Mouse (Mus musculus): Measurements from ENCODE around the gene Abca9.
A peak's percentile ranks its signal among the peaks of the same experiment; 100 is the strongest.

Gene Abca9

GRCm38 (mm10) chr11:110167459-110168251 is at the start of gene Abca9:
Abca9 (minus strand) TSS chr11:110168196.
- DNase-seq, result peak; percentile 26

GRCm38 (mm10) chr11:110217118-110217517 is 49.1 kb upstream of the Abca9 start:
- no peak for DNase-seq

DNA sequence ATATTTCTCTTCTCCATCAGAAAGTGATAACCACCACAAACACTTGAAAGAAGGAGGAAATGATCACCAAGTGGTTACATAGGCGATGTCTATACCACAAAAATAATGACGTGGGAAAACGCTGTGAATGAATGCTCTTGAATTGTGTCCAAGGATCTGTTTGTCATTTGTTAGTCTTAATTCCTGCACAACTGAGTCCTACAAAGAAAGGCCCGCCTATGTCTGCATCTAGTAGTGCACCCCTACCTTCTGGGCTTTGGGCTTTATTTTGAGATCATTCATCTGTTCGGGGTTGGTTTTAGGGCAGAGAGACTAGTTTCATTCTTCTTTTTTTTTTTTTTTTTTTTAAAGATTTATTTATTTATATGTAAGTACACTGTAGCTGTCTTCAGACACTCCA is 35.9 kb upstream of the Abca9 start:
- no peak for DNase-seq

- no peak for DNase-seq
Observed at GRCm38 (mm10) chr11:110198882-110199281, 30.9 kb upstream of the Abca9 start.

DNA sequence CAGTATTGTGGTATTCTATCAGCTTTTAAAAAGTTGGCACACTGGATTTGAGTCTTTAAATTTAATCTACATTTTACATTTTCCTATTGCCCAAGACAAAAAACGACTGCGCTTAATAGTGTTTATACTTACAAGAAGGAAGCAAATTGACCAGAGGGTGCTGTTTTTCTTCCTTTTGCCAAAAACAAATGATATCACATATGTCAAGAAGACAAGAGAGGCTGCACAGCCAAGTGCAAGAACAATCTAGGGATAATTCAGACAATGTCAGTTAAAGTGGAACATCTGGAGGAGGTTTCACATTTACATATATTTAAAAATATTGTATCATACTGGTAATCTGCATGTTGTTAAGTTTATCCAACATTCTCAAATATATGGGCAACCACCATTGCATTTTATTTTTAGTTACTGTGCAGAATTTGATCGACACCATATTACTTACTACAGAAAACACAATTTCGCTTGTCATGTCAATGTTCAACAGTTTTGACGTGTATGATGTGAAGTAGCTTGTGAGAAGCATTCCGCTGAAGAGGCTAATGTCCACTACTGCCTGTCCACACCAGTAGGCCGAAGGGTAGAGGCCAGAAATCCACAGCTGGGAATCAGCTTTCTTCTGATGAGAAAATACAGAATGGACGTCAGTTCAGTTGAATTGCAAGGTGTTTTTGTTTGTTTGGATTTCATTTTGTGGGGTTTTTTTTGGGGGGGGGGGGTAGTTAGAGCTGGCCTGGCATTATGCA is 28.7 kb upstream of the Abca9 start:
- DNase-seq, result no peak

GRCm38 (mm10) chr11:110195310-110195709 is 27.3 kb upstream of the Abca9 start:
- no peak for DNase-seq

- no peak for DNase-seq
Observed at GRCm38 (mm10) chr11:110171212-110171611, 3.2 kb upstream of the Abca9 start.

DNA sequence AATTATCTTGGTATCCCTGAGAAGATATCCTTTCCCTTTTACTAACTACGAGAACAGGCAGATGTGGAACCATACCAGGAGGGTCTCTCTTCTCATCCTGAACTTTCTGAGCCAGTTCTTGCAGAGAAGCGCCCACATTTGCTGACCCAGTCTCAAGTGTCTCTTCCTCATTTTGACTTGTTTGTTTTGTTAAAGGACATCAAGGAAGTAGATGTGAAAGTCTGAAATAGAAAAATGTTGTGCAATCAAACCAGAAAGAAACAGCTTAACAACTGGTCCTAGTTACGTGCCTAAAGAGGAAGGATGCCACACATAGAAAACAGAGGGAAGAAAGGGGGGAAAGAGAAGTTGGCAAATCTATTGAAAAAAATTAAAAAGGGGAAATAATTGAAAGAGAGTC is 2.2 kb downstream of the Abca9 start:
- no peak for DNase-seq

- no peak for DNase-seq
Observed at GRCm38 (mm10) chr11:110165409-110165808, 2.6 kb downstream of the Abca9 start.

- DNase-seq, result no peak
Observed at GRCm38 (mm10) chr11:110157059-110157458, 10.9 kb downstream of the Abca9 start.

- no peak for DNase-seq
Observed at GRCm38 (mm10) chr11:110155985-110156384, 12.0 kb downstream of the Abca9 start.

DNA sequence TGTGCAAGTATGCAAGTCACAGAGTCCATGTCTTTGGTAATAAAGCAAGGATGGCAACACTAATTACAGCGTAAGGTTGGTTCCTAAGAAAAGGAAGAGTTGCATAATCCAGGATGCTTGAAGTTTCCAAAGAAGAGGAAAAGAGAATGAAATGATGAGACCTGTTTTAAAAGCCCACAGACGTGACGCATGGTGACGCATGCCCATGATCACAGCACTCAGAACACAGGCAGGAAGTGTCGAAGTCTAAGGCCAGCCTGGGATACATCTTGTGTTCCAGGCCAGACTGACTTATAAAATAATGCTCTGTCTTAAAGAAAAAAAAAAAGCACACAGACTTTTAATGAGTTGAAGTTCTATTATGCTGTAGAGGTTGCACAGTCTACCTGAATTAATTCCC is 20.4 kb downstream of the Abca9 start:
- no peak for DNase-seq

DNA sequence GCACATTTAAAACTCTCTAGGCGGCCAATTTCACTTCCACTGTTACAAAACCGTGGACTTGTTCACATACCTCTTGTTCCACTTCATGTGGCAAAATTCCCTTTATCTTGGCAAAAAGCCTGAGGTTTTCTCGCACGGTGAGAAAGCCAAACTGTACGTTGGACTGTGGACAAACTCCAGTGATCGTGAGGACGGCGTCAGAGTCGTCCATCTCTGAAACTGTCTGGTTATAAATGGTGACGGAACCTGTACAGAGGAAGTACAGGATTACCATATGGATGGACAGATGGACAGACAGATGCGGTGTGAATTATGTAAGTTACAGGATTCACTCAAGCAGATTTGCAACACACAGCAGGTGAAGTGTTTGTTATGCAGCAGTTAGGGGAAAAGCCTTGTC is 22.6 kb downstream of the Abca9 start:
- DNase-seq, result peak; percentile 35

DNA sequence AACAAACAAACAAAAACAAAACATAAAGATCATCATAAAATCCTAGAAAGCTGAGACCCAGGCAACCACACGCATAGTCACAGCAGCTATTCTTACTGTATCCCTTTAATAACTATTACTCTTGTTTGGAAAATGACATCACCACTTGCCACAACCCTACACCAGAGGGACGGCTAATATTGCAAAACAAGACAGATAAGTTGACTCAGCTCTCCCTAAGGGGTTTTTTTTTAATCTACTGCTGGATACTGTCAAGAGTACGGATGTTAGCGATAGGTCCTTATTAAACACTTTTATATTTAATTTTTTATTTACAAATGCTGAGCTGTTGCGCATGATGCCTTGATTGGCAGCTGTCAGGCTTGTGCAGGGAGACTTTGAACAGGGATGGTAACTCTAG is 37.2 kb downstream of the Abca9 start:
- no peak for DNase-seq

DNA sequence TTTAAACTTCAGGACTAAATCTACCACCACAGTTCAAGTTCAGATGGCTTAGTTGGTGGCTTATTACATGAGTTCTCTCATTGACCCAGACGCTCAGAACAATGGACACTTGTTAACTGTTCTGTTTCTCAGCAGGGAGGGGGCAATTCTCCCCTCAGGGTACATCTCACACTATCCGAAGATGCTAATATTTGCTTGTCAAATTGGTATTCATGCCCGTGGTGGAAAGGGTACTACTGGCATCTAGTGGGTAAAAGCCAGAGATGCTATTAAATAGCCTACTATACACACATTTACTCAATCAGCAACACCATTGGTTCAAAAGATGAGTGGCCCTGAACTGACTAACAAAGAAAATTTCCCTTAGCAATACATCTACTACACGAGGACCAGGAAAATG is 56.9 kb downstream of the Abca9 start:
- DNase-seq, result no peak

DNA sequence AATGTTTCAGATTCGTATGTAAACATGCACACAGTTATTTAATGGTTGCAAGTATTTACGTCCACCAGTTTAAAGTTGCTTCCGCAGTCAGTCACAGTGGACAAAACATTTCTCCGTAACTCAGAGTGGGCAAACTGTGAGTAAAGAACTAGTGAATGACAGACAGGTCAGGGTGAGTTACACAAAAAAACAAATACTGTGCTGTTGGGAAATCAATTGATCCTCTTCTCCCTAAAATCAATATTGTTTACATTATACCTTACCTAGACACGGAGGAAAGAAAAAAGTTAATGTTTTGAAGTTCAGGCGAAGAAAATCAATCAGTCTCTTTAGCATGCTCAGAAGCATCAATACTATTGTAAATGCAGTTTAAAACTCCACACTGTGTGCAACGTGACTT is 66.6 kb downstream of the Abca9 start:
- no peak for DNase-seq

DNA sequence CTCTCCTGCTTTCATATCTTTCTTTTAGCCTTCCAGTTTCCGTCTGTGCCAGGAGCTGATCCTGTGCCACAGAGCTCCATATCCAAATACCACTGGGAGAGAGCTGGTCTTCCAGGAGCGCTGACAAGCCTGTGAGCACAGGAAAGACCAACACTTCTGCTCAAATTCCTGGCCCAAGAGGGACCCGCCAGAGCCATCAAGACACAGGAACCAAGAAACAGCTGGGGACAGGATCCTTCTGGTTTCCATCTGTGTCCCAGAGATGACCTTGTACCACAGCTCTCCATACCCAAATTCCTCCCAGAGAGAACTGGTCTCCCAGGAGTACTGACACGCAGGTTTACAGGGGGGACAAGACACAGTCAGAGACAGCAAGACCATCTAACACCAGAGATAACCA is 69.1 kb downstream of the Abca9 start:
- no peak for DNase-seq

DNA sequence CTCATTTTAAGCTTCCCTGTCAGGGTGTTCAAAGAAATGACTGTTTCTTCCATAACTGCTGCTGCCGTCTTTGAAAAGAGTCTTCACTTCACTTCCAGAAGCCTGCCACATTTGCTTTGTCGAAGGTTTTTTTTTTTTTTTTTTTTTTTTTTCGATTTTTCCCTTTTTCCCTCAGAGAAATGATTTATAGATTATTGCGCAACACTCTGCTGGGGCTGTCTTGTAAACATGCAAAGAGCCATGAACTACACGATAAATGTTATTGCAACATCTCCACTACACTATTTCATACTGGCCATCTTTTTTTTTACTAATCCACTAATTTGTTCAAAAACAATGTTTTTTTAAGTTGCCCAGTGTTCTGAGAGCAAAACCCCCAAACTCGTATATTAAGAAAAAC is 70.5 kb downstream of the Abca9 start:
- DNase-seq, result peak; percentile 5

GRCm38 (mm10) chr11:110095858-110096257 is 72.1 kb downstream of the Abca9 start, which contains the start of gene Abca8a:
Abca8a (minus strand) TSS chr11:110095978.
- DNase-seq, result peak; percentile 21

- DNase-seq, result no peak
Observed at GRCm38 (mm10) chr11:110094846-110095380, 73.1 kb downstream of the Abca9 start.

DNA sequence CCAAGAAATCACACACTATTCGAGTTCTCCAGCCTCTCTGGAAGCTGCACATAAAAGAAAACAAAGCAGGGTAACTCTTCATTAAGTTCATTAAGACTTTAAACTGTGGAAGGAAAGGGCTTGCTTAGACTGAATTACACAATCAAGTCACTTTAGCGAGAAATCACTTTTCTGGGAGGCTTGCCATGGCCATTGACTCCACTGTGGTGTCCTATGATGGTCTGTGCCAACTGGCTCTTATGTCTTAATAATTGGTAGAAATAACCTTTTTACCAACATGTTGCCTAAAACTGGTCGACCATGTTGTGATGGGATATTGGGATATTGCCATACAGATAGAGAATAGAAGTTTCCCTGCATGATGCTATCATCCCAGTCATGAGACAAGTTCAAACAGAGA is 73.8 kb downstream of the Abca9 start:
- peak; percentile 8 for DNase-seq

GRCm38 (mm10) chr11:110091328-110091727 is 76.7 kb downstream of the Abca9 start:
- DNase-seq, result no peak

DNA sequence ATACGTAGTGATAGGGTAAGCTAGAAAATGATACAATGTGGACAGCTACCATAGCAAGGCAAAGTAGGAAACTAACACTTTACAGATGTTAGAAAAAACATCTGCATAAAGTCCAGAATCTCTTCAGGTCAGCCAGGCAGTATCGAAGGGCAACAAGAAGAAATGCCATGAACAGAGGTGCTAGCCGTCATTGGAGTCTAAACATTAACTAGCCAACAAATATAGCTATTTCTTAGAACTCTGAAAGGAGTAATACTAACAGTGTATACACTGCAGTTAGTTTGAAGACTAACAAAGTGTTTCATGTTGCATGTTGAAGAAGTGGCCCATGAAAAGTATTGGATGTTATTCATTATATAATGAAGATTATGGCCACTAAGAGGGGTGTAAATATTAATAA is 95.8 kb downstream of the Abca9 start:
- DNase-seq, result no peak

DNA sequence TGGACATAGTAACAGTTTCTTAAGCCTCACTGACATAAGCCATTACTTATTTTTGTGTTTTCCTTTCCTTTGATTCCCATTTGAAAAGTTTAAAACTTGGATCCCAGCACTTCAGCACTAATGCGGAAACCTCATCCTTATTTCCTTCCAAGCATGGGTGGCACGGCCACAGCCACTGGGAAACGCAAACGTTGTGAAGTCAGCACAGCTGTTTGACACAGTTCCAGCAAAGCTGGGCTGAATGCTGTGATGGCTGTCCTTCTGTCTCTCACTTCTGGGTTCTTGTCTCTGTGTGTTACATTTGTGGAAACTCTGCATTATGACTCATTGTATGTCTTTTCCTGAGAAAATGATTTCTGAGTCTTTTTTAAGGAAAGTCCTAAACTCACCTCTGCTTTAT is 107.0 kb downstream of the Abca9 start:
- DNase-seq, result no peak

Measured in kidney, postnatal 14 days (tissue).